Mouse (Mus musculus): ENCODE measurements around the gene Tmem234. TPM values are rescaled to one million over a fixed set of nuclear protein-coding genes. Genes with fewer than 3 reads are reported as not detected.
A peak's percentile ranks its signal among the peaks of the same experiment; 100 is the strongest.

The Tmem234 gene
- polyA plus RNA-seq, 1 experiment from 2014 or later = 200 TPM

- Histone ChIP-seq H3K27ac (ENCODE audit: low read depth) (no peak overlapping the region), H3K4me2 (no peak overlapping the region), H3K36me3 (ENCODE audit: insufficient read depth) (peaks cover 48% of the 10 kb centered on the region), H3K27me3 (ENCODE audit: insufficient read depth, low read length) (no peaks in the 10 kb centered on the region), H3K9ac (0 out of 2 replicates have a peak overlapping the region, but pooled peaks have one; percentile 2), H3K4me1 (ENCODE audit: insufficient read depth) (no peaks in the 10 kb centered on the region), H3K4me3 (ENCODE audit: low read depth, low read length) (no peak overlapping the region), H3K9me3 (ENCODE audit: low read depth, low read length) (no peaks in the 10 kb centered on the region)
- WGBS = 38% methylated on average over 7 of the region's 7 CpGs
- ATAC-seq (ENCODE audit: insufficient read depth) (peak; percentile 76), DNase-seq (peak; percentile 94)
- TF ChIP-seq CTCF (IDR thresholded peaks at IDR 0.05; ENCODE audit: low read depth) = peak; percentile 94
These were observed 8.1 kb downstream of the Tmem234 start for GRCm38 (mm10) chr4:129608426-129609025.

- ATAC-seq (ENCODE audit: insufficient read depth) = 0 out of 2 replicates have a peak, but pooled peaks have one; percentile 22
- no peaks in the 10 kb centered on the region for H3K27me3 ChIP-seq (ENCODE audit: insufficient read depth, low read length)
- WGBS = 72% methylated on average over 12 of the region's 12 CpGs
- H3K9ac ChIP-seq = no peak overlapping the region
- H3K4me2 ChIP-seq = no peak overlapping the region
- H3K36me3 ChIP-seq (ENCODE audit: insufficient read depth) = peaks cover 41% of the 10 kb centered on the region
- no peak for DNase-seq
- H3K4me1 ChIP-seq (ENCODE audit: insufficient read depth) = no peaks in the 10 kb centered on the region
- no peaks in the 10 kb centered on the region for H3K9me3 ChIP-seq (ENCODE audit: low read depth, low read length)
- no peak overlapping the region for H3K4me3 ChIP-seq (ENCODE audit: low read depth, low read length)
- TF ChIP-seq CTCF (IDR thresholded peaks at IDR 0.05; ENCODE audit: low read depth) = no peak
- no peak overlapping the region for H3K27ac ChIP-seq (ENCODE audit: low read depth)
These were observed 8.7 kb downstream of the Tmem234 start for GRCm38 (mm10) chr4:129609139-129609631.

GRCm38 (mm10) chr4:129610026-129610425 is 9.6 kb downstream of the Tmem234 start:
- TF ChIP-seq CTCF (IDR thresholded peaks at IDR 0.05; ENCODE audit: low read depth) = no peak
- H3K9me3 ChIP-seq (ENCODE audit: low read depth, low read length) = no peaks in the 10 kb centered on the region
- ATAC-seq (ENCODE audit: insufficient read depth) (no peak), DNase-seq (no peak)
- WGBS = 68% methylated on average over 4 of the region's 4 CpGs
- no peak overlapping the region for H3K4me2 ChIP-seq
- H3K9ac ChIP-seq = no peak overlapping the region
- H3K4me1 ChIP-seq (ENCODE audit: insufficient read depth) = no peaks in the 10 kb centered on the region
- H3K36me3 ChIP-seq (ENCODE audit: insufficient read depth) = peaks cover 36% of the 10 kb centered on the region
- no peaks in the 10 kb centered on the region for H3K27me3 ChIP-seq (ENCODE audit: insufficient read depth, low read length)
- no peak overlapping the region for H3K27ac ChIP-seq (ENCODE audit: low read depth)
- H3K4me3 ChIP-seq (ENCODE audit: low read depth, low read length) = no peak overlapping the region

- Histone ChIP-seq H3K9ac (no peak overlapping the region), H3K9me3 (ENCODE audit: low read depth, low read length) (no peaks in the 10 kb centered on the region), H3K27me3 (ENCODE audit: insufficient read depth, low read length) (no peaks in the 10 kb centered on the region), H3K4me3 (ENCODE audit: low read depth, low read length) (no peak overlapping the region), H3K4me1 (ENCODE audit: insufficient read depth) (no peaks in the 10 kb centered on the region), H3K27ac (ENCODE audit: low read depth) (no peak overlapping the region), H3K36me3 (ENCODE audit: insufficient read depth) (peaks cover 33% of the 10 kb centered on the region), H3K4me2 (no peak overlapping the region)
- DNase-seq (no peak), ATAC-seq (ENCODE audit: insufficient read depth) (no peak; the same call in 1 of the 2 replicates)
- 50% methylated on average over 4 of the region's 4 CpGs for WGBS
- TF ChIP-seq CTCF (IDR thresholded peaks at IDR 0.05; ENCODE audit: low read depth) = no peak
These were observed 10.0 kb downstream of the Tmem234 start for GRCm38 (mm10) chr4:129610472-129610871.

- peaks cover 23% of the 10 kb centered on the region for H3K36me3 ChIP-seq (ENCODE audit: insufficient read depth)
- H3K9me3 ChIP-seq (ENCODE audit: low read depth, low read length) = no peaks in the 10 kb centered on the region
- H3K27me3 ChIP-seq (ENCODE audit: insufficient read depth, low read length) = no peaks in the 10 kb centered on the region
- H3K9ac ChIP-seq = no peak within 1 kb of the TSS
- WGBS = 73% methylated on average over 6 of the region's 6 CpGs
- no peak within 1 kb of the TSS for H3K27ac ChIP-seq (ENCODE audit: low read depth)
- no peak for ATAC-seq (ENCODE audit: insufficient read depth)
- 0 out of 2 replicates have a peak, but pooled peaks cover 5% of the 10 kb centered on the region for H3K4me1 ChIP-seq (ENCODE audit: insufficient read depth)
- DNase-seq = peak; percentile 21
- no peak for TF ChIP-seq CTCF (IDR thresholded peaks at IDR 0.05; ENCODE audit: low read depth)
- no peak within 1 kb of the TSS for H3K4me2 ChIP-seq
- no peak within 1 kb of the TSS for H3K4me3 ChIP-seq (ENCODE audit: low read depth, low read length)
These were observed 13.6 kb downstream of the Tmem234 start, which contains the start of gene Dcdc2b for GRCm38 (mm10) chr4:129614093-129614492. TSS of gene Dcdc2b (minus strand) at chr4:129614257.

GRCm38 (mm10) chr4:129615801-129616290 is 15.4 kb downstream of the Tmem234 start:
- Histone ChIP-seq H3K9me3 (ENCODE audit: low read depth, low read length) (no peaks in the 10 kb centered on the region), H3K4me3 (ENCODE audit: low read depth, low read length) (no peak overlapping the region), H3K4me1 (ENCODE audit: insufficient read depth) (0 out of 2 replicates have a peak, but pooled peaks cover 5% of the 10 kb centered on the region), H3K27ac (ENCODE audit: low read depth) (no peak overlapping the region), H3K4me2 (no peak overlapping the region), H3K9ac (no peak overlapping the region), H3K27me3 (ENCODE audit: insufficient read depth, low read length) (no peaks in the 10 kb centered on the region), H3K36me3 (ENCODE audit: insufficient read depth) (peaks cover 17% of the 10 kb centered on the region)
- no peak for ATAC-seq (ENCODE audit: insufficient read depth)
- no peak for DNase-seq
- TF ChIP-seq CTCF (IDR thresholded peaks at IDR 0.05; ENCODE audit: low read depth) = no peak
- 89% methylated on average over 9 of the region's 9 CpGs for WGBS

- H3K36me3 ChIP-seq (ENCODE audit: insufficient read depth) = peaks cover 17% of the 10 kb centered on the region
- 0 out of 2 replicates have a peak, but pooled peaks cover 5% of the 10 kb centered on the region for H3K4me1 ChIP-seq (ENCODE audit: insufficient read depth)
- no peak overlapping the region for H3K9ac ChIP-seq
- H3K9me3 ChIP-seq (ENCODE audit: low read depth, low read length) = no peaks in the 10 kb centered on the region
- no peak for TF ChIP-seq CTCF (IDR thresholded peaks at IDR 0.05; ENCODE audit: low read depth)
- WGBS = 90% methylated on average over 3 of the region's 3 CpGs
- no peak for DNase-seq
- no peak overlapping the region for H3K4me3 ChIP-seq (ENCODE audit: low read depth, low read length)
- ATAC-seq (ENCODE audit: insufficient read depth) = no peak
- H3K27me3 ChIP-seq (ENCODE audit: insufficient read depth, low read length) = no peaks in the 10 kb centered on the region
- H3K27ac ChIP-seq (ENCODE audit: low read depth) = no peak overlapping the region
- H3K4me2 ChIP-seq = no peak overlapping the region
These were observed 16.2 kb downstream of the Tmem234 start for GRCm38 (mm10) chr4:129616631-129617030.

Data from lung, embryonic 14.5 days (tissue).